Mouse (Mus musculus): ENCODE measurements at regions not wholly inside any gene's neighbourhood (a gene's known extent, or its start where the extent isn't known, plus 50 kb on each side); places are given as distances from the start of the nearest gene placed in this dataset.

DNA sequence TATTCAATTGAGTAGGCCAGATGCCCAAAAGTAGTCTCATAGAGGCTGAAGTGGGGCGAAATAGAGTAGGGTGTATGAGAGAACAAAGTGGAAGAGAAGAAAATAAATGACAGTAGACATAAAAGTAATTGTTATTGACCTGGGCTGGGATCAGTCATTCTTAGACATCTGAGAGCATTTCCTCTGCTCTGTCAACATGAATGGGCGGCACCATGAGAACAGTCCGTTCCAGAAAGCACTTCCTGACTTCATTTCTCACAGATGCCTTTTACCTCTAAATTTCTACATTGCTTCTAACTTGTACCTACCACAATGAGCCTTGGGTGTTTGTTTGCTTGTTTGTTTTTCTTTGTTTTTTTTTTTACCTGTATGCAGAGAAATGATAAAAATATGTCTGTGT, 148.5 kb upstream of the Dph6 start:
- TF ChIP-seq CTCF (IDR thresholded peaks at IDR 0.05; ENCODE audit: control insufficient read depth, insufficient read depth, insufficient replicate concordance, low read depth, low read length) (no peak), POLR2A (IDR thresholded peaks at IDR 0.05; ENCODE audit: control insufficient read depth, low read depth, low read length) (no peak)
- Histone ChIP-seq H3K4me1 (ENCODE audit: control insufficient read depth, insufficient read depth, low read length) (no peaks in the 10 kb centered on the region), H3K27me3 (ENCODE audit: control insufficient read depth, insufficient read depth, low read length) (no peaks in the 10 kb centered on the region), H3K27ac (ENCODE audit: control insufficient read depth, insufficient read depth, low read depth, low read length) (no peak overlapping the region), H3K4me3 (ENCODE audit: control insufficient read depth, low read depth, low read length) (no peak overlapping the region), H3K36me3 (ENCODE audit: control insufficient read depth, insufficient read depth, low read length) (no peaks in the 10 kb centered on the region)

DNA sequence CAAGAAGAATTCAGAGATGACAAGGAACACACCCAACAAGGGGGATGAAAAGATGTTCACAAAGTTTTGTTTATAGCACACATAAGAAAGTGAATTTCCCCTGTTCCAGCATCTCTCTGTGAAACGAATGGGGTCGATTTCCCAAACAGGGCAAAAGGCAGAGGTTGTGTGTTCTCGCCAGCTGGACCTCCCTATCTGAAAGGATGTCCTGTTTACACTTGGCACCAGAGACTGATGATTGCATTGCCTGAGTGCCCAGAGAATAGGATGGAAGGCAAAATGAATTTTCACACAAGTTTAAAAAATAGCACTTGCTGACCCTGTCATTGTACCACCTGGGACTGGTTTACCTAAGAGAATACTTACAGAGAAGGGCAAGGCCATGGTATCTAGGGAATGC, 149.2 kb upstream of the Dph6 start:
- Histone ChIP-seq H3K27ac (ENCODE audit: control insufficient read depth, insufficient read depth, low read depth, low read length) (no peak overlapping the region), H3K27me3 (ENCODE audit: control insufficient read depth, insufficient read depth, low read length) (no peaks in the 10 kb centered on the region), H3K36me3 (ENCODE audit: control insufficient read depth, insufficient read depth, low read length) (no peaks in the 10 kb centered on the region), H3K4me3 (ENCODE audit: control insufficient read depth, low read depth, low read length) (no peak overlapping the region), H3K4me1 (ENCODE audit: control insufficient read depth, insufficient read depth, low read length) (no peaks in the 10 kb centered on the region)
- TF ChIP-seq CTCF (IDR thresholded peaks at IDR 0.05; ENCODE audit: control insufficient read depth, insufficient read depth, insufficient replicate concordance, low read depth, low read length) (no peak), POLR2A (IDR thresholded peaks at IDR 0.05; ENCODE audit: control insufficient read depth, low read depth, low read length) (no peak)

DNA sequence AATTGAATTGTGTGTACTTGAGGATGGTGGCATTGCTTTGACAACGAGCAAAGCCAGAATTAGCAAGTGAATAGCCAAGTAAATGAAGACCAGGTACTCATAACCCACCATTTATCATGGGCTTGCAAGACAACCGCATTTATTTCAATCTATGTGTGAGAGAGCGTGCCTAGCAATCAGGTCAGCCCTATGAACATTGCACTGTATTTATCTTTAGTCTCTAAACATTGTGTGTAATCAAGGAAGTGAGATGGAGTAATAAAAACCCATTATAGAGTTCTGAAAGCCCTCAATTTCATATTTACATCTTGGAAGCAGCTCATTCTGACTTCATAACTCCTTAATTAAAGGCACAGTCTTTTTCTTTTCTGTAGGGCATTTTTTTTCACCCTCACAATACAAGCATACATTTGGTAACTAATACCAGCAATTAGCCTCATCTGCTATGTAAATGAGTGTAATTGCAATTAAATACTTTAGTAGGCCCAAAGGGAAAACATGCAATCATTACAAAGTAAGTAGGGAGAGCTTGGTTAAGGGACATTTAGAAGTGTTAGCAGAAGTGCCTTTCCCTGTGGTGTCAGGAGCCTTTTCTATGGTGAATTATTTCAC, 150.8 kb upstream of the Dph6 start:
- no peaks in the 10 kb centered on the region for H3K36me3 ChIP-seq (ENCODE audit: control insufficient read depth, insufficient read depth, low read length)
- TF ChIP-seq POLR2A (IDR thresholded peaks at IDR 0.05; ENCODE audit: control insufficient read depth, low read depth, low read length) = no peak
- no peak for TF ChIP-seq CTCF (IDR thresholded peaks at IDR 0.05; ENCODE audit: control insufficient read depth, insufficient read depth, insufficient replicate concordance, low read depth, low read length)
- no peaks in the 10 kb centered on the region for H3K4me1 ChIP-seq (ENCODE audit: control insufficient read depth, insufficient read depth, low read length)
- no peak overlapping the region for H3K27ac ChIP-seq (ENCODE audit: control insufficient read depth, insufficient read depth, low read depth, low read length)
- no peak overlapping the region for H3K4me3 ChIP-seq (ENCODE audit: control insufficient read depth, low read depth, low read length)
- no peaks in the 10 kb centered on the region for H3K27me3 ChIP-seq (ENCODE audit: control insufficient read depth, insufficient read depth, low read length)

DNA sequence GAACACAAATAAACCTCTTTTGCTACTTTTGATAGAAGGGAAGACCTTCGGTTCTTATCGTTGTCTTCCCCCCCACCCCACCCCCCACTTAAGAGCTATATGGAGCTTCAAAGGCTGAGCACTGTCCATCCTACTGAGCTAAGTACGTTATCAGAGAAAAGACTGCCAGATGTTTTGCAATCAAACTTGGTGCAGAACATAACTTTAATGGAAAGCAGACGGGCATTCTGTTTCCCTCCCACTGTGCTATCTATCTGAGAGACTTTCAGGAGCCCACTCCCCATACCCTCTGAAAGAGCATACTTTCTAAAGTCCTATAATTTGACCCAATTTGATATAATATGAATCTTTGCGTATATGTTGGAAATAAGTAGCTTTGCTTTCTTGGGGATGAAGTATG, 153.3 kb upstream of the Dph6 start:
- TF ChIP-seq POLR2A (IDR thresholded peaks at IDR 0.05; ENCODE audit: control insufficient read depth, low read depth, low read length) = no peak
- Histone ChIP-seq H3K4me1 (ENCODE audit: control insufficient read depth, insufficient read depth, low read length) (no peaks in the 10 kb centered on the region), H3K4me3 (ENCODE audit: control insufficient read depth, low read depth, low read length) (no peak overlapping the region), H3K27ac (ENCODE audit: control insufficient read depth, insufficient read depth, low read depth, low read length) (no peak overlapping the region), H3K36me3 (ENCODE audit: control insufficient read depth, insufficient read depth, low read length) (no peaks in the 10 kb centered on the region), H3K27me3 (ENCODE audit: control insufficient read depth, insufficient read depth, low read length) (no peaks in the 10 kb centered on the region)

DNA sequence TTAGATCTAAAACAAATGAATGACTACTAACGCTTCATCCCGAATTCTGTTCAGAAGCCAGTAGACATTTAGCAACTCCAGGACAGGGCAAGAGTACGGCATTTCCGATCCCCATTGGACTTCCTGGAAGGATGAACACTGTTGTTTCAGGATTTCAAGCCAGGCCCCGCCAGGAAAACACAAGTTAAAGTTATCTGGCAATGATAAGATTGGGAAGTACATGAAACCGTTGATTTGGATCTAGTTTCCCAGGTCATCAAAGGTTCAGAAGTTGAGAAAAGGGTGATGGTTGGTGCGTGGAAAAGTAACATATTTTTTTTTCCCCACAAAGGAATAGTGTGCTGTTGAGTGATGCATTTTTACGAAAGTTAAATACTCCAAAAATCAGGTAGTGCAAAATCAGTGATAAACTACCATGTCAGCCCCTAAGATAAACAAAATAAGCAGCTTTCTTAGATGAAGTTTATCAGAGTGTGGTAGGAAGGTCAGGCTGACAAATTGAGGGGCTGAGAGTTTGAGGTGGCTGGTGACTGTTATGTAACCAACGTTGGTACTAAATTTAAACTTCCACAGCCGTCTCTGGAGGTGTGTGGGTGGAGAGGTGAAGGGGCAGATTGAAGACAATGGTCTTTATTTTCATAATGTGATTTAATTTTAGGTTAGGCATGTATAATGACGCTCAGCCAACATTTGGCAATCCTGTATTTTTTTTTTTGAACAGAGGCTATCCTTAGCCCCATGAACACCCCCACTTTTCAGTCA, 157.6 kb upstream of the Dph6 start:
- Histone ChIP-seq H3K4me1 (ENCODE audit: control insufficient read depth, insufficient read depth, low read length) (no peaks in the 10 kb centered on the region), H3K36me3 (ENCODE audit: control insufficient read depth, insufficient read depth, low read length) (no peaks in the 10 kb centered on the region), H3K4me3 (ENCODE audit: control insufficient read depth, low read depth, low read length) (no peak overlapping the region), H3K27ac (ENCODE audit: control insufficient read depth, insufficient read depth, low read depth, low read length) (no peak overlapping the region), H3K27me3 (ENCODE audit: control insufficient read depth, insufficient read depth, low read length) (no peaks in the 10 kb centered on the region)
- no peak for TF ChIP-seq CTCF (IDR thresholded peaks at IDR 0.05; ENCODE audit: control insufficient read depth, insufficient read depth, insufficient replicate concordance, low read depth, low read length)
- no peak for TF ChIP-seq POLR2A (IDR thresholded peaks at IDR 0.05; ENCODE audit: control insufficient read depth, low read depth, low read length)

DNA sequence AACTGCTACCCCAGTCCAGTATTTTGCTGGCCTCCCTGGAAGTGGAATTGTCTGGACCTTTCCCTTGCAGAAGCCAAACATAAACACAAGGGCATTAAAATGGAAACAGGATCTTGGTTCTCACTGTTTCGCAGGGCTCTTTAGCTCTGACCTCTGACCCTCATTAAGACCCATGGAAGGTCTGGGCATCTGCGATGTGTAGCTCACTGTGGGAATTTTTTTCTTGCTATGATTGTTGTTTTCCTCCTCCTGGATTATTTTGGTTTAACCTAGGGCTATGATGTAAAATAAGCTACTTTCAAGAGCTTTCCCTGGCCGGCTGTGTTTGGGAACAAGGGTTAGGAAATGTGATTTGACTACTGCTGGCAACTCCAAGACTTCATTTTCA, 158.1 kb upstream of the Dph6 start:
- H3K4me3 ChIP-seq (ENCODE audit: control insufficient read depth, low read depth, low read length) = no peak overlapping the region
- no peaks in the 10 kb centered on the region for H3K36me3 ChIP-seq (ENCODE audit: control insufficient read depth, insufficient read depth, low read length)
- no peak overlapping the region for H3K27ac ChIP-seq (ENCODE audit: control insufficient read depth, insufficient read depth, low read depth, low read length)
- TF ChIP-seq CTCF (IDR thresholded peaks at IDR 0.05; ENCODE audit: control insufficient read depth, insufficient read depth, insufficient replicate concordance, low read depth, low read length) = no peak
- no peak for TF ChIP-seq POLR2A (IDR thresholded peaks at IDR 0.05; ENCODE audit: control insufficient read depth, low read depth, low read length)
- H3K4me1 ChIP-seq (ENCODE audit: control insufficient read depth, insufficient read depth, low read length) = no peaks in the 10 kb centered on the region
- no peaks in the 10 kb centered on the region for H3K27me3 ChIP-seq (ENCODE audit: control insufficient read depth, insufficient read depth, low read length)

DNA sequence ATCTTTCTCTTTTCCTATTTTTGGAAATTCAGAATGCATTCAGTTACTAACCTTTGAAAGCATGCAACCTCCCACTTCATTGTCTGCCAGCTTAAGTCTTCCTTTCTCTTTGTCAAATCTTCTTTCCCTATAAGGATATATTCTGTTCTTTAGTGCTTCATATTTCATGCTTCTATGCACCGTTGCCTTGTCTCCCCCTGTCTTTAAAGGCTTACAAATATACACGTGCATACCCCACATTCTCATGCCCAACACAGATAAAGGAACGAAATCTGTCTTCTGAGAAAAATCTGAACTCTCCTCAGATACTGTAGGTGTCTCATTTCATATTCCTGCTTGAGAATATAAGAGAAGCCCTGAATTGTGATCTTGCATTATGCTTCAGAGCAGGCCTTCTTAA, 167.9 kb upstream of the Dph6 start:
- Histone ChIP-seq H3K36me3 (ENCODE audit: control insufficient read depth, insufficient read depth, low read length) (no peaks in the 10 kb centered on the region), H3K4me3 (ENCODE audit: control insufficient read depth, low read depth, low read length) (no peak overlapping the region), H3K4me1 (ENCODE audit: control insufficient read depth, insufficient read depth, low read length) (no peaks in the 10 kb centered on the region), H3K27me3 (ENCODE audit: control insufficient read depth, insufficient read depth, low read length) (no peaks in the 10 kb centered on the region), H3K27ac (ENCODE audit: control insufficient read depth, insufficient read depth, low read depth, low read length) (no peak overlapping the region)
- TF ChIP-seq POLR2A (IDR thresholded peaks at IDR 0.05; ENCODE audit: control insufficient read depth, low read depth, low read length) (no peak), CTCF (IDR thresholded peaks at IDR 0.05; ENCODE audit: control insufficient read depth, insufficient read depth, insufficient replicate concordance, low read depth, low read length) (no peak)

All from testis, adult 2 months (tissue).